Mouse (Mus musculus) adrenal gland, adult 18-20 months (tissue): Measurements from ENCODE around the gene Ddit4. TPM values are rescaled to one million over a fixed set of nuclear protein-coding genes. Genes with fewer than 3 reads are reported as not detected.

Source experiments
- DNase-seq, 2 experiments: peaks; one replicate each; pipeline ENCODE4 v3.0.0; 2021 to 2022; ENCODE audit warnings: low spot score in 2 of 2
- total RNA-seq, 2 experiments: library from RNA; stranded (reverse); gene quantifications; 1 replicate in 1 of 2; 2 replicates in 1 of 2; pipeline ENCODE4 v1.2.3; 2021

Gene Ddit4
- total RNA-seq, 2 experiments from 2014 or later: 29.5 to 69.3 TPM

- no peak for DNase-seq
Observed at GRCm38 (mm10) chr10:59920485-59920809, 31.2 kb downstream of the Ddit4 start.

DNA sequence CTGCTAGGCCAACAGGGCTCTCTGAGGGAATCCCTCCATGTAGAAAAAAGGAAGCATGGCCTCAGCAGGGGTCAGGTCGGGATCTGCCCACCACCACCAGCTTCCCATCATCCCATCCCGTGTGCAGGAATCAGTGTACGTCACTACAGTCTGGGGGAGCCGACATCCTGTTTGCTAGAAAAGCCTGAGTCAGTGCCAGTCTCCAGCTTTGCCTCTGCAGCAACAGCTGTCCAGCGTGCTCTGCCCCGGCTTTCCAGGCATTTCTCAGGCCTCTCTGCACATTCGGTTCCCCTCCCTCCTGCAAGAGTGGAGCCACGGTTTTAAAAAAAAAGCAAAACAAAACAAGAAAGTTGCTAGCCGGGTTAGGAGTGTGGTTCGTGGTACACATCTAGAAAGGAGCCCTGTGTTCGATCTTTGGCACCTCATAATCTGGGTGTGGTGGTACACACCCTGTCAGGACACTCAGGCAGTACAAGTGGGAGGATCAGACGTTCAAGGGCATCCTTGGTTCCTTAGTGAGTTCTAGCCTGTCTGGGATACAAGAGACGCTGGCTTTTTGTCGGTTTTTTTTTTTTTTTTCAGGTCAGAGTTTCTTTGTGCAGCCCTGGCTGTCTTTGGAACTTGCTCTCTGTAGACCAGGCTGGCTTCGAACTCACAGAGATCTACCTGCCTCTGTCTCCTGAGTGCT, 32.0 kb downstream of the Ddit4 start:
- DNase-seq: peak in 1 of 2 experiments; percentile 30

DNA sequence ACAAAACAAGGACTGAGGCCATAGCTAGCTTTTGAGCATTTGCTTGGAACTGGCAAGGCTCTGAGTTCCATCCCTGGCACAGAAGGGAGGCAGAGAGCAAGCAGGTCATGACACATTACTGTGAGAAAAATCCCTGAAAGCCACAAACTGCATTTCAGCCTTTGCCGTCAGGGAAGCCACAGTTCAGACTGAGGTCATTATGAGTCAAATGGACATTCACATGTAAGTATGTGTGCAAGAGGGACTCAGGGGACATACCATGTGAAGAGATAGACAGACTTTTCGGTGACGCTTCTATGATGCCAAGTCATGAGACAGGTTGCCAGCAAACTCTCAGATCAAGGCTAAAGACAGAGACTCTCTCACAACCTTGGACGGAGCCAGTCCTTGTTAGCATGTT, 33.5 kb downstream of the Ddit4 start:
- DNase-seq: no peak

GRCm38 (mm10) chr10:59916649-59917048, 35.0 kb downstream of the Ddit4 start:
- DNase-seq: no peak

- DNase-seq: peak; percentile 47 to 56
Observed at GRCm38 (mm10) chr10:59916159-59916558, 35.5 kb downstream of the Ddit4 start.

- no peak for DNase-seq
Observed at GRCm38 (mm10) chr10:59915196-59915962, 36.3 kb downstream of the Ddit4 start.

DNA sequence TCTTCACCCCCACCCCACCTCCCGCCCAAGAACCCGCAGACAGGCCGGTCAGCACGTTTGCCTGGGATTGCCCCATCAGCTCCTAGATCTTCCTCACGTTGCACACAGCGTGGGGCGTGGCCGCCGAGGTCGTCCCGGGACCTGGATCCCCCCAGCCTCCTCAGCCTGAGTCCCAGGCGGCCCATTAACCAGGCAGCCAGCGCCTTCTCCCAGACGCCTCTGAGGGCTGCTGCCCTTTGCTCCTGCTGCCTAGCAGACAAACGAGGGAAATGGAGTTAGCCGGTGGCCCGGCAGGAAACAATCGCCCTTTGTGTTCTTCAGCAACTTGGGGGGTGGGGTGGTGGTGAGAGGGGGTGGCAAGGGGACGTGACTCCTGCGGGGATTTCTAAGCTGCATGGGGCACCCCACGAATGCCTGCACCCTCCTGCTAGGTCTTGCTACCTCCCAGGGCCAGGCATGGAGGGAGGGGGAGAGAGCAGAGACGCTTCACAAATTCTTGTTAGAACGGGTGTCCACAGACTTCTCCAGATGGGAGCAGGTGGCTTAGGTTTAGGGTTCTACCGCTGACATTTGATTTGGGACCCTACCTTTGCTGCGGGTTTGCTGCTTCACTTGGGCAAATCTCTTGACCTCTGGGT, 40.0 kb downstream of the Ddit4 start:
- DNase-seq: peak in 1 of 2 experiments; percentile 39

- DNase-seq: no peak
Observed at GRCm38 (mm10) chr10:59911091-59911490, 40.5 kb downstream of the Ddit4 start.

- DNase-seq: peak; percentile 61
Observed at GRCm38 (mm10) chr10:59909357-59909847, 42.2 kb downstream of the Ddit4 start.

- no peak for DNase-seq
Observed at GRCm38 (mm10) chr10:59908776-59909315, 42.8 kb downstream of the Ddit4 start.

DNA sequence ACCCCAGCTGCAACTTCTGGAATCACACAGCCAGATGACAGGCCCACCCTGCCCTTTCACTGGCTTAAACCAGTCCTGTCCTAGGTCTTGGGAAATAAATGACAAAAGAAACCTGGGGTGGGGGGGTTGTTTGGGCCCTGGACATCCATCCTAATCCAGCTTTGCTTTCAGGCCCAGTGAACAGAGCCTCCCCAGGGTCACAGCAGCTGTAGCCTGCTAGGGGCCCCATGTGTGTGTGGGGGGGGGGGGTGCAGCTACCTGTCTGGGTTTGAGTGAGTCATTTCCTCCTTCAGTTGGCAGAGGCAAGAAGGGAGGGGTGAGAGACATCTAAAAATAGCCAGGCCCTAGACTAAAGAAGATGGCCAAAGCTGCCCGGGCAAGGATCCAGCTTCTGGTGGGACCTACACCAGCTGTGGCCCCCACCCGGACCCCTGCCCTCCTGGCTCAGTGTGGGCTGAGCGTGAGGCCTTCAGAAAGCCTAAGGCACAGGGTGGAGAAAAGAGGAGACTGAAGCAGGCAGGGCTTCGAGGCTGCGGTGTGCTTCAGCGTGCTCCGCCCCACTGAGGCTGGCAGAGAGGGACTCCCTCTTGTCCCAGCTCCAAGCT, 43.8 kb downstream of the Ddit4 start:
- DNase-seq: peak in 1 of 2 experiments; percentile 41

- no peak for DNase-seq
Observed at GRCm38 (mm10) chr10:59907080-59907609, 44.5 kb downstream of the Ddit4 start.

DNA sequence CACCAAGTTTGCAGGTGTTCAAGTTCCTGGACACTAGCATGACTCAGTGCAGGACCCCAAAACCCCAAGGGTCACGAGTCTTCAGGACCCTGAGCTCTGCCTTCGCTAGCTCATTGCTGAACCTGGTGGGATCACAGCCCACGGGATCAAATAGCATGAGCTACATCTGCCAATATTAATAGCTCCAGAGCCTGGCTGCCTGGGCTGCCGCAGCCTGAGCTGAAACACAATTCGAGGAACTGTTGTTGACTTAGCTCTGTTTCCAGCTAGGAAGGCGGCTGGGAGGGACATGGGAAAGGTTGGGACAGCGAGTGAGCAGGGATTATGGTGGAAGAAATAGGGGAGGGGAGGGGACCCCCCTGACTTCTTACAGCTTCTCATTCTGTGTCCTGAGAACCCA, 48.5 kb downstream of the Ddit4 start:
- DNase-seq: no peak

- no peak for DNase-seq
Observed at GRCm38 (mm10) chr10:59902606-59902990, 49.0 kb downstream of the Ddit4 start.

DNA sequence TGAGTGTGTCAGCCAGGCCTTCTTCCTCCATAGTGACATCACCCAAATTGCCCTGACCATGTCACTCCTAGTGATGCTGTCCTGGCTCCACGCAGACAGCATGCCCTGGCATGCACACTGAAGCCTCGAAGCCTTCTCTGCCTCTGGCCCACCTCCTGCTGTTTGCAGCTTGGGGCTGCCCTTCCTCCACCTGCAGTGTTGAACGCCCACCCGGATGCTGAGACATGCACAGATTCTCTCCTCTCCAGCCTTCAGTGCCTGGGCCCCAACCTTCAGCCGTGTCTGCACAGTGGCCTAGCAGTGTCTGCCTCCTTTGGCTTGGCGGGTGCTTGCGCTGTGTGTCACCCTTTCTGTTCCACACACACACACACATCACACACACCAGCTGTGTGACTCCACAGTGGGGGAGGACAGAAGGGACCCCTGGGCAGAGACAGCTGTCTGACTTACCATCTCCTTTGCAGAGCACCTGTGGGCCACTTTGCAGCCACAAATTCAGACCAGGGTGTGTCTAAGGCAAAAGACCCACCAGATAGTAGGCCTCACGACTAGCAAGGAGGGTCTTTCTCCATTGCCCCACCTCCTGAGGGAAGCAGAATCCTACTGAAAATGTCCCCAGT, 49.5 kb downstream of the Ddit4 start:
- no peak for DNase-seq

DNA sequence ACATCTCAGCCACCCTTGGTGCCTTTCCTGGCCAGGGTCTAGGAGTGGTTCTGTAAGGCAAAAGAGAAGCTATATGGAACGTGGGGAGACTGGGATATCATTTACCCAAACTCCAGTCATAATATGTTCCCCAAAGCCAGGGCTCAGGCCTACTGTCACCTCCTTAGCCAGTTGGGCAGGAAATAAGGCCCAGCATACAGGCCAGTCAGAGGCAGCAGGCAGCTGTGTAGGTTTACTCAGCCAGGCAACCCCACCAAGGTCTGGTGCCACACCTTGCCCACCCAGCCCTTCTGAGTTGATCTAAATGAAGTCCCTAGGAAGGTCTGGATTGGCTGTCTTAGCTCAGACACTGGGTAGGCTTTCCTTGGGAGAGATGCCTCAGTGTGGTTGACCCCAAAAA, 50.2 kb downstream of the Ddit4 start:
- no peak for DNase-seq

DNA sequence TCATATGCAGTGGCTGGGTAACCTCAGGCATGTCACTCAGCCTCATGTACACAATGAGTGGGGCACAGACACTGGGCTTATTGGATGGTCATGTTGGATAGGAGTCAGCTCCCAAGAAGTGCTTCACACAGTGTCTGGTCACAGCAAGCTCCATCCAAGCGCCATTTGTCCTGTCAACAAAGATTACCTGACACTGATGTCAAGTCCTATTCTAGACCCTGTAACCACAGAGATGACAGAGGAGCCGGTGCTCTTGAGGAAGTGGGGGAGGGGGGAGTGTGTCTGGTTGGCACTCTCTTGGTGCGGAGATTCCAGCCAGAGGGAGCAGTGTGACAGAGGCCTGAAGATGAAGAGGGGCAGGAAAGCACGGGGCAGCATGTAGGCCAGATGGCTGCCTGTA, 50.7 kb downstream of the Ddit4 start:
- DNase-seq: no peak

- DNase-seq: no peak
Observed at GRCm38 (mm10) chr10:59900174-59900435, 51.5 kb downstream of the Ddit4 start.
